Mouse (Mus musculus) activated CD4-positive, CD25-positive, alpha-beta regulatory T cell (primary cell): ENCODE measurements around the gene Exoc2. TPM values are rescaled to one million over a fixed set of nuclear protein-coding genes. Genes with fewer than 3 reads are reported as not detected.

Experiments
- polyA plus RNA-seq, 2 experiments: library from polyadenylated mRNA; unstranded; fragments of 100-300 nt; shearing (Covaris generic); gene quantifications; one replicate each; pipeline ENCODE4 v1.2.1; 2017

The Exoc2 gene
- polyA plus RNA-seq: 100 to 1,000 TPM in 1 of 2 experiments, 10 to 100 TPM in 1; 57.6 to 103 TPM

GRCm38 (mm10) chr13:30973501-30974246, at the start of gene Exoc2, which contains the start of gene Gm5447:
Gene Exoc2 (minus strand): TSS chr13:30974093.
Gene Gm5447 (plus strand): TSS chr13:30974204.

GRCm38 (mm10) chr13:30947540-30947939, 26.4 kb downstream of the Exoc2 start, which contains the start of gene Hus1b:
Gene Hus1b (minus strand): TSS chr13:30947759.

Other genes with a start within 250 kb of the Exoc2 start
- 10 to 100 TPM; 32.0 to 34.4 TPM for gene Irf4, start 224.9 kb downstream of the Exoc2 start, polyA plus RNA-seq
- under 1 TPM in 1 of 2 experiments, not detected in 1; 0.36 TPM for gene Hus1b, start 26.3 kb downstream of the Exoc2 start, polyA plus RNA-seq
- gene Gm5447, start 111 bp upstream of the Exoc2 start, polyA plus RNA-seq: under 1 TPM in 1 of 2 experiments, not detected in 1; 0.44 TPM